Mouse (Mus musculus): ENCODE data around the gene Cpa2. TPM values are rescaled to one million over a fixed set of nuclear protein-coding genes. Genes with fewer than 3 reads are reported as not detected.

The Cpa2 gene
- 15.9 and 17.5 TPM in 2 replicates for polyA plus RNA-seq (2015; fragmentation: Nextera tagmentation; extraction: Ambion mirVana)

- peaks cover 46% of the 10 kb centered on the region for H3K4me1 ChIP-seq (ENCODE audit: insufficient read depth, low read length)
- no peaks in the 10 kb centered on the region for H3K9me3 ChIP-seq (ENCODE audit: low read length)
- peak within 1 kb of the TSS; percentile 7; the same call in 1 of the 2 replicates for H3K27ac ChIP-seq (ENCODE audit: low read length)
- no peak within 1 kb of the TSS for H3K4me2 ChIP-seq (replicated peaks; ENCODE audit: low read depth, low read length)
- no peaks in the 10 kb centered on the region for H3K36me3 ChIP-seq (ENCODE audit: insufficient read depth, low read length)
- ATAC-seq (ENCODE audit: low FRiP score, low TSS enrichment): no peak
- WGBS: 55% methylated on average over 11 of the region's 11 CpGs
- no peak within 1 kb of the TSS for H3K4me3 ChIP-seq (ENCODE audit: low read length)
- H3K27me3 ChIP-seq (ENCODE audit: insufficient read depth, low read length): no peaks in the 10 kb centered on the region
- H3K9ac ChIP-seq (replicated peaks; ENCODE audit: low read length): no peak within 1 kb of the TSS
These were observed at the start of gene Cpa2 for GRCm38 (mm10) chr6:30541009-30541799. Cpa2 (plus strand) TSS chr6:30541582.

GRCm38 (mm10) chr6:30499049-30499448, 42.3 kb upstream of the Cpa2 start:
- Histone ChIP-seq H3K36me3 (ENCODE audit: insufficient read depth, low read length) (peaks cover 48% of the 10 kb centered on the region), H3K9me3 (ENCODE audit: low read length) (no peaks in the 10 kb centered on the region), H3K27ac (ENCODE audit: low read length) (no peak overlapping the region), H3K4me2 (replicated peaks; ENCODE audit: low read depth, low read length) (no peak overlapping the region), H3K9ac (replicated peaks; ENCODE audit: low read length) (no peak overlapping the region), H3K27me3 (ENCODE audit: insufficient read depth, low read length) (no peaks in the 10 kb centered on the region), H3K4me1 (ENCODE audit: insufficient read depth, low read length) (no peaks in the 10 kb centered on the region), H3K4me3 (ENCODE audit: low read length) (no peak overlapping the region)
- WGBS: 78% methylated on average over 3 of the region's 3 CpGs
- no peak for ATAC-seq (ENCODE audit: low FRiP score, low TSS enrichment)

GRCm38 (mm10) chr6:30508824-30509223, 32.6 kb upstream of the Cpa2 start:
- no peak for ATAC-seq (ENCODE audit: low FRiP score, low TSS enrichment)
- peak overlapping the region; percentile 72 for H3K4me3 ChIP-seq (ENCODE audit: low read length)
- peaks cover 15% of the 10 kb centered on the region for H3K36me3 ChIP-seq (ENCODE audit: insufficient read depth, low read length)
- H3K9me3 ChIP-seq (ENCODE audit: low read length): no peaks in the 10 kb centered on the region
- no peaks in the 10 kb centered on the region for H3K27me3 ChIP-seq (ENCODE audit: insufficient read depth, low read length)
- H3K4me2 ChIP-seq (replicated peaks; ENCODE audit: low read depth, low read length): peak overlapping the region; percentile 75
- H3K9ac ChIP-seq (replicated peaks; ENCODE audit: low read length): peak overlapping the region; percentile 94
- WGBS: 5% methylated on average over 2 of the region's 2 CpGs
- H3K4me1 ChIP-seq (ENCODE audit: insufficient read depth, low read length): peaks cover 10% of the 10 kb centered on the region
- H3K27ac ChIP-seq (ENCODE audit: low read length): peak overlapping the region; percentile 99

GRCm38 (mm10) chr6:30509265-30510239, 31.8 kb upstream of the Cpa2 start, which contains the start of the genes Tmem209 and Ssmem1:
Tmem209 (minus strand) TSS chr6:30509783.
Ssmem1 (plus strand) TSS chr6:30509849.
- Histone ChIP-seq H3K4me3 (ENCODE audit: low read length) (peak within 1 kb of the TSS; percentile 72), H3K9ac (replicated peaks; ENCODE audit: low read length) (peak within 1 kb of the TSS; percentile 94), H3K36me3 (ENCODE audit: insufficient read depth, low read length) (peaks cover 15% of the 10 kb centered on the region), H3K9me3 (ENCODE audit: low read length) (no peaks in the 10 kb centered on the region), H3K4me1 (ENCODE audit: insufficient read depth, low read length) (peaks cover 17% of the 10 kb centered on the region), H3K27ac (ENCODE audit: low read length) (peak within 1 kb of the TSS; percentile 99), H3K4me2 (replicated peaks; ENCODE audit: low read depth, low read length) (peak within 1 kb of the TSS; percentile 75), H3K27me3 (ENCODE audit: insufficient read depth, low read length) (no peaks in the 10 kb centered on the region)
- WGBS: under 1% methylated on average over 37 of the region's 37 CpGs
- ATAC-seq (ENCODE audit: low FRiP score, low TSS enrichment): peak; percentile 99

GRCm38 (mm10) chr6:30510291-30510690, 31.1 kb upstream of the Cpa2 start:
- 72% methylated on average over 5 of the region's 5 CpGs for WGBS
- Histone ChIP-seq H3K36me3 (ENCODE audit: insufficient read depth, low read length) (peaks cover 12% of the 10 kb centered on the region), H3K27ac (ENCODE audit: low read length) (peak overlapping the region; percentile 99), H3K9ac (replicated peaks; ENCODE audit: low read length) (peak overlapping the region; percentile 46; the same call in 1 of the 2 replicates), H3K4me1 (ENCODE audit: insufficient read depth, low read length) (peaks cover 19% of the 10 kb centered on the region), H3K4me3 (ENCODE audit: low read length) (no peak overlapping the region), H3K4me2 (replicated peaks; ENCODE audit: low read depth, low read length) (peak overlapping the region; percentile 52; the same call in 1 of the 2 replicates), H3K9me3 (ENCODE audit: low read length) (no peaks in the 10 kb centered on the region), H3K27me3 (ENCODE audit: insufficient read depth, low read length) (no peaks in the 10 kb centered on the region)
- no peak for ATAC-seq (ENCODE audit: low FRiP score, low TSS enrichment)

GRCm38 (mm10) chr6:30514242-30514641, 27.1 kb upstream of the Cpa2 start:
- H3K4me2 ChIP-seq (replicated peaks; ENCODE audit: low read depth, low read length): no peak overlapping the region
- peak overlapping the region; percentile 55 for H3K9ac ChIP-seq (replicated peaks; ENCODE audit: low read length)

GRCm38 (mm10) chr6:30520400-30520799, 21.0 kb upstream of the Cpa2 start:
- Histone ChIP-seq H3K4me1 (ENCODE audit: insufficient read depth, low read length) (peaks cover 9% of the 10 kb centered on the region), H3K4me3 (ENCODE audit: low read length) (no peak overlapping the region), H3K9ac (replicated peaks; ENCODE audit: low read length) (no peak overlapping the region), H3K4me2 (replicated peaks; ENCODE audit: low read depth, low read length) (no peak overlapping the region), H3K27ac (ENCODE audit: low read length) (no peak overlapping the region), H3K9me3 (ENCODE audit: low read length) (no peaks in the 10 kb centered on the region), H3K36me3 (ENCODE audit: insufficient read depth, low read length) (no peaks in the 10 kb centered on the region), H3K27me3 (ENCODE audit: insufficient read depth, low read length) (no peaks in the 10 kb centered on the region)
- 65% methylated on average over 11 of the region's 11 CpGs for WGBS
- no peak for ATAC-seq (ENCODE audit: low FRiP score, low TSS enrichment)

More at GRCm38 (mm10) chr6:30514242-30514641, 27.1 kb upstream of the Cpa2 start:
- Histone ChIP-seq H3K36me3 (ENCODE audit: insufficient read depth, low read length) (no peaks in the 10 kb centered on the region), H3K4me3 (ENCODE audit: low read length) (no peak overlapping the region), H3K4me1 (ENCODE audit: insufficient read depth, low read length) (peaks cover 17% of the 10 kb centered on the region), H3K27me3 (ENCODE audit: insufficient read depth, low read length) (no peaks in the 10 kb centered on the region), H3K9me3 (ENCODE audit: low read length) (no peaks in the 10 kb centered on the region), H3K27ac (ENCODE audit: low read length) (peak overlapping the region; percentile 86)
- WGBS: 7% methylated on average over 9 of the region's 9 CpGs
- no peak for ATAC-seq (ENCODE audit: low FRiP score, low TSS enrichment)

GRCm38 (mm10) chr6:30525456-30526332, 15.7 kb upstream of the Cpa2 start:
- no peaks in the 10 kb centered on the region for H3K36me3 ChIP-seq (ENCODE audit: insufficient read depth, low read length)
- H3K9ac ChIP-seq (replicated peaks; ENCODE audit: low read length): 0 out of 2 replicates have a peak overlapping the region, but pooled peaks have one; percentile 2
- H3K27me3 ChIP-seq (ENCODE audit: insufficient read depth, low read length): no peaks in the 10 kb centered on the region
- H3K4me3 ChIP-seq (ENCODE audit: low read length): no peak overlapping the region
- peaks cover 44% of the 10 kb centered on the region for H3K4me1 ChIP-seq (ENCODE audit: insufficient read depth, low read length)
- no peak overlapping the region for H3K4me2 ChIP-seq (replicated peaks; ENCODE audit: low read depth, low read length)
- ATAC-seq (ENCODE audit: low FRiP score, low TSS enrichment): no peak
- WGBS: 36% methylated on average over 7 of the region's 7 CpGs
- no peaks in the 10 kb centered on the region for H3K9me3 ChIP-seq (ENCODE audit: low read length)
- peak overlapping the region; percentile 96 for H3K27ac ChIP-seq (ENCODE audit: low read length)
